Mouse (Mus musculus): ENCODE data around the gene Frmd4b.
"Not testable (repeated sequence)": the region's sequence is repeated elsewhere in the genome, so short reads cannot be mapped to it uniquely, and the experiment has no call there.

The Frmd4b gene

GRCm38 (mm10) chr6:97413453-97413852 is 203.9 kb downstream of the Frmd4b start:
- no peak for DNase-seq (ENCODE audit: low read depth)

DNA sequence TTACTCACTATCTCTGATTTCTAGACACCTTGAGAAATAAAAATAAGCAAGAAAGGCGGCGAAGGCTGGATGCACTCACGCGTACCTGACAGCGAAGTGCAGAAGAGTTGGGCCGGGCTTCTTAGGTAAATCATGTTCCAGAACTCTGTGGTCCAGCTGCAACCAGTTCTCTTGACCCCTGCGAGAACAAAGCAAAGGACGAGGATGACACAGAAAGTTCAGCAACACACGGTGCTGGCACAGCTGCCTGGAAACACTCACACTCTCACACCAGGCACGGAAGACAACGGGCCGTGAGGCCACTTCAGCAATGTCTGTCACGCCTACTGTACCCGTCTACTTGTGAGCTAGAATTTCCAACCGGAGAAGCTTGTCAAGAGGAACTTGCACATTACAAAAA is 204.9 kb downstream of the Frmd4b start:
- DNase-seq (ENCODE audit: low read depth) = no peak

- no peak for DNase-seq (ENCODE audit: low read depth)
Observed at GRCm38 (mm10) chr6:97411327-97411726, 206.0 kb downstream of the Frmd4b start.

- DNase-seq (ENCODE audit: low read depth) = no peak
Observed at GRCm38 (mm10) chr6:97409467-97410239, 207.7 kb downstream of the Frmd4b start.

GRCm38 (mm10) chr6:97407914-97408313 is 209.4 kb downstream of the Frmd4b start:
- DNase-seq (ENCODE audit: low read depth) = no peak

DNA sequence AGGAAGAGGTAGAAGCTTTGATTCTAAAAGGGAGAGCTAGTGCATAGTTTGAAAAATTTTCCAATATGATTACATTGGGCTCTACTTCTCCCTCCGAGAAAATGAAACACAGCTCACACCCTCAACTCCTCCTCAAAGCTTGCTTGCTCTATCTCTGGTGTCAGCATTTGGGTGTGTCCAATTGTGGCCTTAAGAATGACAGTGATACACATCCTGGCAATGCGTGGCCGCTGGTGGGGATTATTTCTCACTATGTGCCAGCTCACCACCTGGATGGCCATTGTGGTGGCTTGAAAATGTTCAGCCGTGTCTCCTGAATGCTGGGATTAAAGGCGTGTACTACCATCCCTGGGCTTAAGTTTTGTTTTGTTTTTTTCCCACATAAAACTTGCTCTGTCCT is 209.9 kb downstream of the Frmd4b start:
- DNase-seq (ENCODE audit: low read depth) = no peak

GRCm38 (mm10) chr6:97405311-97405710 is 212.0 kb downstream of the Frmd4b start:
- peak; percentile 67 for DNase-seq (ENCODE audit: low read depth)

DNA sequence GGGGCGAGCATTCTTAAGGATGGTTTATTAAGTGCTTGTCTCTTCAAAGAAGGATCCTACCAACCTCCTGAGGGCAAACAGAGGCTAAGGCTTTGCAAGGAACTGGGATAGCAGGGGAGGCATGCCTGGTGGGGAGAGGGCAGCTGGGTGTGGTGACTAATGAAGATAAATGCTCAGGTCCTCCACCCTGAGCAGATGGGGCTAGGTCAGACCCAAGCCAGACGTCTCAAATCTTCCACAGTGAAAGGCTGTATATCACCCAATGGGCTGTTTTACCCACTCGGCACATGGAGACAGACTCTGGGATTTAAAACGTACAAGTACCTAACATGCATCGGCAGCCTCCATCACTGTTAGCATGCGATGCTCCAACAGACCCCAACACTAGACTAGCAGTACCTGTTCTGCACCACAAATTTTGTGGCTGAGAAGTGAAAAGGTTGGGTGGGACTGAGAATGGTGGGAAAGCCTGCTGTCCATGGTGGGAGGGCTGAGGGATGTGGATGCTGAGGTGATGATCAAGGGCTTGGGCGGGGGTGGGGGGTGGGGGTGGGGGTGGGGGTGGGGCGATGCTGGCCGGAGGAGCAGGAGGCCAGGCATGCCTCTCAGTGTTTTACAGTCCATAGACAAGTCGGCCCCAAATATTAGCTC is 214.4 kb downstream of the Frmd4b start:
- no peak for DNase-seq (ENCODE audit: low read depth)

GRCm38 (mm10) chr6:97400446-97400845 is 216.9 kb downstream of the Frmd4b start:
- DNase-seq (ENCODE audit: low read depth) = no peak

DNA sequence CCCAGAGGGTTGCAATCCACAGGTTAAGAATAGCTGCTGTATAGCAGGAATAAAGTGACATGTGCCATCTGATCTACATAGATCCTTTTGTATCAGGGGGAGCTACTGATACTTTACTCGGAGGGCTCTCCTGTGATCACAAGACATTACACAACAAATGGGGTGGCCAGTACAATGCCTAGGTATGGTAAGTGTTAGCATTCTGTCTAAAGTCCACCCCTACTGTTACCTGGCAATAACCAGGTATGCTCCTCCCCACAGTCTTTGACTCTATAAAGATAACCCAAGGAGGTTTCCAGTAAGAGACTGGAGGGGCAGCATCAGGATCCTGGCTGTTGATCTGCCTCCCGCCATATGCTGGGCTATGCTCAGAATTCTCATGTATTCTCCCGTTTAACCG is 219.4 kb downstream of the Frmd4b start:
- DNase-seq (ENCODE audit: low read depth) = no peak

GRCm38 (mm10) chr6:97396957-97397354 is 220.4 kb downstream of the Frmd4b start:
- DNase-seq (ENCODE audit: low read depth) = no peak

DNA sequence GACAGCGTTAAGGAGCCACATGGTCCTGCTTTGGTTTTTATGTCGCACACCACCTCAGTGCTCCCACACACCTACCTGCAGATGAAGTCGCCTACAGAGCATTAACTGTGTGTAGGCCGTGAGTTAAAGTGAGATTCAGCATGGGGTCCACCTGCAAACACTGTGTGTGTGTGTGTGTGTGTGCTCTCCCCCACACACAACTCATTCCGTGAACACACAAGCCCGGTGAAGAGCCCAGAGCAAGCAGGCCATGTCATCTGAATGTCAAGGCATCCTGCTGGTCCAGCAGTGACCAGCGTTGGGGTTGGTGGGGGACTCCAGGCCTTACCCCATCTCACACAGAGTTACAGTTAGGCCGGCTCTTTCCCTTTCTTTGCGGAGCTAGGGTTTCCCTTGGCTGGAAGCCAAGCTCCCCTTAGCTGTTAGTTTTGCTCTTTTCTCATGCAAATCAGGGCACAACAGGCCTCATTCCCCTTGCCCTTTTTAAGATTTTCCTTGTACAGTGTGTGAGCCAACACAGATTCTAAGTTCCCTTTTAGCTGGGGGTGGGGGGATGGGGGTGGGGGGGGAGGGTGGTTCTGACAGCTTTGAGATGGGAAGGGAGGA is 220.9 kb downstream of the Frmd4b start:
- no peak for DNase-seq (ENCODE audit: low read depth)

- DNase-seq (ENCODE audit: low read depth) = peak; percentile 52
Observed at GRCm38 (mm10) chr6:97395477-97396350, 221.6 kb downstream of the Frmd4b start.

- DNase-seq (ENCODE audit: low read depth) = no peak
Observed at GRCm38 (mm10) chr6:97394473-97395075, 222.8 kb downstream of the Frmd4b start.

GRCm38 (mm10) chr6:97392912-97393311 is 224.4 kb downstream of the Frmd4b start:
- no peak for DNase-seq (ENCODE audit: low read depth)

- DNase-seq (ENCODE audit: low read depth) = no peak
Observed at GRCm38 (mm10) chr6:97387388-97387787, 230.0 kb downstream of the Frmd4b start.

GRCm38 (mm10) chr6:97384918-97385317 is 232.4 kb downstream of the Frmd4b start:
- no peak for DNase-seq (ENCODE audit: low read depth)

- no peak for DNase-seq (ENCODE audit: low read depth)
Observed at GRCm38 (mm10) chr6:97381275-97381674, 236.1 kb downstream of the Frmd4b start.

DNA sequence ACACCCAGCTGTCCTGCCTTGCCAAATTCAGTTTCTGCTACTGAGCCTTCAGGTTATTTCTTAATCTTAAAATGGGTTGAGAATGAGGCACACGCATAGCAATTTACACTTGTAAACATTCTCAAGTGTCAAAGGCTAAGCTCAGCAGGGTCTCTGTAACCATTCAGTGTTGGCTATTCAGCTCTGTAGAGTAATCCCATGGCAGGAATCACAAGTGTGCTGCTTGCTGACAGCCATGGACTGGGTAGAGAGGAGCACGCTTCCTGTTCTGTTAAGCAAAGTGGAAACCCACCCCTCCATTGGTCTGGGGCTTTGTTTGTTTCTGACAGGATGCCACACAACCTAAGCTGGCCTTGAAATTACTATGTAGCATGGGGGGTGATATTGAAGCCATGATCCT is 246.4 kb downstream of the Frmd4b start:
- DNase-seq (ENCODE audit: low read depth) = no peak

DNA sequence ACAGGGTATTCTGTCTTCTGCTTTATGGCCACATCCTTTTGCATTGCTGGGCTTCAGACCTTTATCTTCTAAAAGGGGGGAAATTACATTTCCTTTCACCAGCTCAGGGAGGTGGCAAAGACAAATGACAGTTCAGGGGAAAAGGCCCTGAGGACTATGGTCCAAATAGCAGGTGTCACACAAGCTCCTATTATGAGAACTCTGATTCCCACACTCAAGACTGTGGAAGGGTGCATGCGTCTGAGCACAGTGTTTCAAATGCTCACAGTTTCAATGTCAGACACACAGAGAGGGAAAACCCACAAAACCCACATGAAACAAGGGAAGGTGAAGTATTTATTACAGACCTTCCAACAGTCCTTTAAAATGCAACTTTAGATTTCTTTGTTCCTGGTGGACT is 246.9 kb downstream of the Frmd4b start:
- DNase-seq (ENCODE audit: low read depth) = no peak

- no peak for DNase-seq (ENCODE audit: low read depth)
Observed at GRCm38 (mm10) chr6:97363846-97364245, 253.5 kb downstream of the Frmd4b start.

DNA sequence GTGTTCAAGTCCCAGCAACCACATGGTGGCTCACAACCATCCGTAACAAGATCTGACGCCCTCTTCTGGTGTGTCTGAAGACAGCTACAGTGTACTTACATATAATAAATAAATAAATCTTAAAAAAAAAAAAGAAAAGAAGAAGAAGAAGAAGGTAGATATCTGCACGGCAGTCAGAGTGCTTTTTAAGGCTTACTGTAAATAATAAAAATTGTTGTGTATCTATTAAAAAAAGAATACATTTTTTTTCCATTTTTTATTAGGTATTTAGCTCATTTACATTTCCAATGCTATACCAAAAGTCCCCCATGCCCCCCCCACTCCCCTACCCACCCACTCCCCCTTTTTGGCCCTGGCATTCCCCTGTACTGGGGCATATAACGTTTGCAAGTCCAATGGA is 259.7 kb downstream of the Frmd4b start:
- not testable (repeated sequence) for DNase-seq (ENCODE audit: low read depth)

Data from NIH3T3 (cell line).